Mouse (Mus musculus): ENCODE measurements around the gene Timm8a1. TPM values are rescaled to one million over a fixed set of nuclear protein-coding genes. Genes with fewer than 3 reads are reported as not detected.

Timm8a1 gene
- polyA plus RNA-seq, 1 experiment from 2014 or later, result 46.8 TPM

- no peaks in the 10 kb centered on the region for H3K9me3 ChIP-seq
- H3K36me3 ChIP-seq, result no peaks in the 10 kb centered on the region
- no peak overlapping the region for H3K9ac ChIP-seq (replicated peaks)
- H3K4me2 ChIP-seq (replicated peaks), result no peak overlapping the region
- H3K27me3 ChIP-seq, result no peaks in the 10 kb centered on the region
- H3K27ac ChIP-seq (replicated peaks), result no peak overlapping the region
- H3K4me3 ChIP-seq, result no peak overlapping the region
- no peak for ATAC-seq (replicated peaks)
- WGBS, result 71% methylated on average over 6 of the region's 6 CpGs
- no peaks in the 10 kb centered on the region for H3K4me1 ChIP-seq
Observed at GRCm38 (mm10) chrX:134507977-134508376, 33.7 kb downstream of the Timm8a1 start.

GRCm38 (mm10) chrX:134500651-134501050 lies 41.0 kb downstream of the Timm8a1 start:
- WGBS, result 87% methylated on average over 8 of the region's 8 CpGs
- H3K4me1 ChIP-seq, result no peaks in the 10 kb centered on the region
- no peak for ATAC-seq (replicated peaks)
- no peak overlapping the region for H3K27ac ChIP-seq (replicated peaks)
- H3K36me3 ChIP-seq, result no peaks in the 10 kb centered on the region
- no peak overlapping the region for H3K4me3 ChIP-seq
- H3K9ac ChIP-seq (replicated peaks), result no peak overlapping the region
- no peak overlapping the region for H3K4me2 ChIP-seq (replicated peaks)
- no peaks in the 10 kb centered on the region for H3K27me3 ChIP-seq
- H3K9me3 ChIP-seq, result no peaks in the 10 kb centered on the region

Other genes with a start within 250 kb of the Timm8a1 start
- 111 and 123 TPM in 2 replicates for gene Tmem35a, start 246.6 kb downstream of the Timm8a1 start, polyA plus RNA-seq (2015; fragmentation: Nextera tagmentation; extraction: Ambion mirVana)
- 14.0 and 14.4 TPM in 2 replicates for gene Cenpi, start 233.8 kb downstream of the Timm8a1 start, polyA plus RNA-seq (2015; fragmentation: Nextera tagmentation; extraction: Ambion mirVana)
- 14.2 and 16.8 TPM in 2 replicates for gene Drp2, start 137.3 kb downstream of the Timm8a1 start, polyA plus RNA-seq (2015; fragmentation: Nextera tagmentation; extraction: Ambion mirVana)
- not detected in 2 replicates for gene Taf7l, start 65.4 kb downstream of the Timm8a1 start, polyA plus RNA-seq (2015; fragmentation: Nextera tagmentation; extraction: Ambion mirVana)
- gene Btk, start 41.7 kb upstream of the Timm8a1 start, polyA plus RNA-seq (2015; fragmentation: Nextera tagmentation; extraction: Ambion mirVana), result 0.28 and 0.45 TPM in 2 replicates
- 220 and 235 TPM in 2 replicates for gene Rpl36a, start 43.8 kb upstream of the Timm8a1 start, polyA plus RNA-seq (2015; fragmentation: Nextera tagmentation; extraction: Ambion mirVana)
- 2.9 and 3.4 TPM in 2 replicates for gene Gla, start 59.3 kb upstream of the Timm8a1 start, polyA plus RNA-seq (2015; fragmentation: Nextera tagmentation; extraction: Ambion mirVana)
- gene Hnrnph2, start 59.3 kb upstream of the Timm8a1 start, polyA plus RNA-seq (2015; fragmentation: Nextera tagmentation; extraction: Ambion mirVana), result 174 and 177 TPM in 2 replicates
- 7.3 and 7.8 TPM in 2 replicates for gene Armcx4, start 144.7 kb upstream of the Timm8a1 start, polyA plus RNA-seq (2015; fragmentation: Nextera tagmentation; extraction: Ambion mirVana)
- gene Armcx1, start 176.1 kb upstream of the Timm8a1 start, polyA plus RNA-seq (2015; fragmentation: Nextera tagmentation; extraction: Ambion mirVana), result 71.0 and 73.6 TPM in 2 replicates
- gene Armcx6, start 209.6 kb upstream of the Timm8a1 start, polyA plus RNA-seq (2015; fragmentation: Nextera tagmentation; extraction: Ambion mirVana), result 30.2 and 33.2 TPM in 2 replicates
- 77.1 and 80.7 TPM in 2 replicates for gene Armcx3, start 214.7 kb upstream of the Timm8a1 start, polyA plus RNA-seq (2015; fragmentation: Nextera tagmentation; extraction: Ambion mirVana)

Measured in forebrain, embryonic 15.5 days (tissue).